Mouse (Mus musculus) Muller cell, postnatal 12 days (primary cell): ENCODE results near the gene Pnmal1.
A peak's percentile ranks its signal among the peaks of the same experiment; 100 is the strongest.

Source experiments
- DNase-seq: peaks from one replicate; pipeline ENCODE4 v3.0.0-alpha.2; 2015; ENCODE audit errors: inconsistent ontology term

Pnmal1 gene

GRCm38 (mm10) chr7:16959539-16960187 is at the start of gene Pnmal1:
TSS of gene Pnmal1 (plus strand) at chr7:16959679.
- peak; percentile 51 for DNase-seq

- DNase-seq: no peak
Measured at GRCm38 (mm10) chr7:16909909-16910308, 49.6 kb upstream of the Pnmal1 start.

- no peak for DNase-seq
Measured at GRCm38 (mm10) chr7:16911904-16912303, 47.6 kb upstream of the Pnmal1 start.

- no peak for DNase-seq
Measured at GRCm38 (mm10) chr7:16912360-16912759, 47.1 kb upstream of the Pnmal1 start.

GRCm38 (mm10) chr7:16913806-16914452 is 45.5 kb upstream of the Pnmal1 start:
- DNase-seq: peak; percentile 54

DNA sequence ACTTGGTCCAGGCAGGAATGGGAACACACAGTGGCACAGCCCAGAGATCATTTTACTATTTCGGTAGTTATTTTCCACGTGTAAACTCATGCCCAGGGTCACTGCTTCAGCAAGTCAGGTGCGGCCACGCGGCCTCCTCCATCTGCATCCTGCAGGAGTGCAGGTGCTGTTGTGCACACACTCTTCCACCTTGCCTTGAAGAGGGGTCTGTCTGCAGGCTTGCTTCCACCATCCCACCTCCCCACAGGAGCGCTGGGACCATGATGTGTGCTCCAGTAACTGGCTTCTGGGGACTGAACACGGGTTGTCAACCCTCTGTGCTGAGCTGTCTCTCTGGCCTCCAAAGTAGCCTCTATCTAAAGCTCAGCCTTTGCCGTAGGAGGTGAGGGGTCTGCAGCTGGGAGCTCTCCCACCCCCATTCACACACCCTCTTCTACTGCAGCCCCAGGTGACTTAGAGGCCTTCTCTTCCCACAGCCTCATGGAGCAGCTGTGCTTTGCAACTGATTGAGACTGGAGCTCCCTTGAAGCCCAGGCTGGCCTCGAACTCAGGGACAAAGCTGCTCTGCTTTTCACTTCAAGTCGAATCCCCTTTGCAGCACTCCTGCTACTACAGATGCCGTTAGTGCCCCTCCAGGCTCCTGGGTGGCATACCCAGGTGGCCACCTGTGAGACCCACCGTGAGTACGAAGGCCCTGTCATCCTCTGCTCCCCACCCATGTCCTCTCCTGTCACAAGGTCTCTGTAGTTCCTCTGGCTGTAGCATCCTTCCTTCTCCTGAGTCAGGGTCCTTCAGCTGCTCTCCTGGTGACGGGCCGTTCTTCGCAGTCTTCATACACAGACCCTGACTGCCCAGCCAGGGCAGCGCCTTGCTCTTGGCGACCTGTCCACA is 44.8 kb upstream of the Pnmal1 start:
- no peak for DNase-seq

- DNase-seq: no peak
Measured at GRCm38 (mm10) chr7:16915461-16916340, 43.8 kb upstream of the Pnmal1 start.

DNA sequence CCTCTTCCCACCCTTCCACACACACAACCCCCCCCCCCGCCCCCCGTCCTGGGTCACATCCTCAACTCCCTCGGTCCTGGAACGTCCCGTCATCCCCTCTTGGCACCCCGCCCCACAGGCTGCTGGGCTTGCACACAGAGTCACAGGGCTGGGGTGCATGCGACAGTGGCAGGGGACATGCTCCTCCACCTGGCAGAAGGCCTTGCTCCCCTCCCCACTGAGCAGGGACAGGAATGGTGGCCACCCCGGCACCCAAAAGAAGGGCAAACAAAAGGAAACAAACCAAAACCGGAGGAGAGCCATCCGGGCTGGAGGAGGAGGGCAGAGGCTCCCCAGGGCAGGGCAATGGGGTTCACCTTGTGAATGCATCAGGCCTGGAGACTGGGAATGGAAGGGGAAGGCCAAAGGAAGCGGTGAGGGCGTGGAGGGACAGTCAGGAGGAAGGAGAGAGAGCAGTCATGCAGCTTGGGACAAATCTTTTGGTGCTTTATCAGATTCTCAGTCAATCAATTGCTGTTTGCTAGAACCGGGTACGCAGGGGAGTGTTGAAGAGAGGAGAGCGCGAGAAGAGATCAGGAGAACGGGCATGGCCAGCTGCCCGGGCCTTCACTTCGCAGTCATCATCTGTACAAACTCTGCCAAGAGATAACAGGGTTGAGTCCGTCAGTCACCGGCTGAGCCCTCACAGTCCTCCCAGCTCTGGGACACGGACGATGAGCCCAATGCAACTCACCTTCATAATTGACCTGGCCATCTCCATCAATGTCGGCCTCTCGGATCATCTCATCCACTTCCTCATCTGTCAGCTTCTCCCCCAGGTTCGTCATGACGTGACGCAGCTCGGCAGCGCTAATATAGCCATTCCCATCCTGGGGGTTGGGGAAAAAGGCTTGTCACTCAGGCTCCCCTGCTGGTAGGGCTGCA is 42.9 kb upstream of the Pnmal1 start:
- no peak for DNase-seq

GRCm38 (mm10) chr7:16917447-16917846 is 42.0 kb upstream of the Pnmal1 start:
- DNase-seq: no peak

DNA sequence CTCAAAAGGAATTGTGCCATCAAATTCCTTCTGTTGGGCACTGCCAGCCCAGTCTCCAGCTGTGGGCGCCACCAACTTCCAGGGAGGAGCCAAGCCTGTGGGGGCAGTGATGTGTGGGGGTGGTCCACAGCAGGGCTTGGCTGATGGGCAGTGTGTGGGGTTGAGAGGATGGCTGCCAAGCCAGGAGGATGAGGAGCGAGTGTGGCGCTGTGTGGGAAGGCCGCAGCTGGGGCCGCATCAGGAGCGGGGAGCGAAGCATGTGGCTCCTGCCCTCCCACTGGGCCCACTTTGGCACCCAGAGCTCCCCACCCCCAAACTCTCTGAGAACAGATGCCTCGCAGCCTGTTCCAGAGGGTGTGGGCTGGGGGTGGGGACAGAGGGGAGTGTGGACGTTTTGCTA is 41.5 kb upstream of the Pnmal1 start:
- DNase-seq: peak; percentile 52

DNA sequence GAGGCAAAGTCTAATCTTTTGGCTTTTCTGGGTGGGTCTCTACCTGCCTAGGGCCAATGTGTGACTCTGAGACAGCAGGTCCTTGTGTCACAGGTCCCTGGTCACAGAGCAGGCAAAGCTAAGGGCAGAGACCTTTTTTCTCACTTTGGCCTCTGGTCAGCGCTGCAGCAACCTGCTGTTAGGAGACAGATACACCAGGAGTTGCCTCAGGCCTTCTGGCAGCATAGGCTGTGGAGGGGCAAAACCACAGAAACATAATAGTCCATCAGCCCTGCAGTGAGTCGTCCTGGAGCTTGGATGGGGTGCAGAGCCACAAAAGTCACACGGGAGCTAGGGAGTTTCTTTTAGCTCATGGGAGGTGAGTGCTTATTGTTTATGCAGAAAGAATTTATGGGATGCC is 40.8 kb upstream of the Pnmal1 start:
- peak; percentile 64 for DNase-seq

DNA sequence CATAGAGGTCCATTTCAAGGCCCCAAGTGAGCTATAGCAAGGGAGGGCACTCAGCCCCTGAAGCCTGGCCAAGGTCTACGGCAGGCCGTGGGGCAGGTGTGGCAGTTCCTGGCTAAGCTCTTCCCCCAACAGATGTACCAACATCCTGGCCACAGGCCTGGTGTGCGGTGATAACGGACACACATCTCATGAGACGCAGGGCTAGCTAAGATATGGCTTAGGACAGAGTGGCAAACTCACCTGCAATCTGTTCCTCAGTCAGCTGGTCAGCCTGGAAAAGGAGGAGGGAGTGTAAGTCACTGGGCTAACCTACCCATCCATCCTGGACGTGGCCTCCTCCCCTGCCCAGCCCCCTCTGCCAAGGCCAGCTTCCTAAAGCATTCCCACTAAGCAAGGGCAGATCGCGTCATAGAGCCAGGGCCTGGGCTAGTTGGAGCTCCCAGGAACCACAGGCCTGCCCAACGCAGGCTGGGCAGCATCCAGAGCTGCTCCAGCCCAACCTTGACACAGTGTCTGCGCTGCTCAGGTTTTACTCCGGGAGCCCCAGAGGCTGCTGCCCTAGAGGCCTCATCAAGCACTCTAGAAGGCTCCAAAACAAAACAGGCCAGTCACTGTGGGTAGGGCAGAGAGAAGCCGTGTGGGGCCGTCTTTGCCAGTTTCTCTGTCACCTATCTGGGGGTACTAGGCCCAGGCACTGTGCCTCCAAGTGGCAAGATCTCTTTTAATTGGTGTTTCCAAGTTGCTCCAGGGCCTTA is 39.9 kb upstream of the Pnmal1 start:
- DNase-seq: no peak

DNA sequence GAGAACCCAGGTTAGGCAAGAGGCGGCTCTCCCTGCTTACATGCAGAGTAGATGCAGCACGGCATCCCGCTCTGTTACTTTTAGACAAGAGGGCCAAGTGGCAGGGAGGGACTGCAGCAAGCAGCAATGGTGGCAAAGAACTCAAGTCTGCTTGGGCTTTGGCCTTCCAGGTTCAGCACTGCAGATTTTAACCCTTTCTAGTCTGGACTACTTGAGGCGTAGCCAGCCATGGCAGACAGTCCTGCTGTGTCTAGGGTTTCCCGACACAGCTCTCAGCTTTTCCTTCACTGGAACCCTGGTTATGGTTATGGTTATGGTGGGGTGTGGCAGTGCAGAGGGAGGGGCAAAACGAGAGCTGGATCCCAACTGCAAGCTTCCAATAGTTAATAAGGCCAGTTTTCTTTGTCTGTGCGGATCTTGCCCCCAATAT is 39.3 kb upstream of the Pnmal1 start:
- DNase-seq: no peak

DNA sequence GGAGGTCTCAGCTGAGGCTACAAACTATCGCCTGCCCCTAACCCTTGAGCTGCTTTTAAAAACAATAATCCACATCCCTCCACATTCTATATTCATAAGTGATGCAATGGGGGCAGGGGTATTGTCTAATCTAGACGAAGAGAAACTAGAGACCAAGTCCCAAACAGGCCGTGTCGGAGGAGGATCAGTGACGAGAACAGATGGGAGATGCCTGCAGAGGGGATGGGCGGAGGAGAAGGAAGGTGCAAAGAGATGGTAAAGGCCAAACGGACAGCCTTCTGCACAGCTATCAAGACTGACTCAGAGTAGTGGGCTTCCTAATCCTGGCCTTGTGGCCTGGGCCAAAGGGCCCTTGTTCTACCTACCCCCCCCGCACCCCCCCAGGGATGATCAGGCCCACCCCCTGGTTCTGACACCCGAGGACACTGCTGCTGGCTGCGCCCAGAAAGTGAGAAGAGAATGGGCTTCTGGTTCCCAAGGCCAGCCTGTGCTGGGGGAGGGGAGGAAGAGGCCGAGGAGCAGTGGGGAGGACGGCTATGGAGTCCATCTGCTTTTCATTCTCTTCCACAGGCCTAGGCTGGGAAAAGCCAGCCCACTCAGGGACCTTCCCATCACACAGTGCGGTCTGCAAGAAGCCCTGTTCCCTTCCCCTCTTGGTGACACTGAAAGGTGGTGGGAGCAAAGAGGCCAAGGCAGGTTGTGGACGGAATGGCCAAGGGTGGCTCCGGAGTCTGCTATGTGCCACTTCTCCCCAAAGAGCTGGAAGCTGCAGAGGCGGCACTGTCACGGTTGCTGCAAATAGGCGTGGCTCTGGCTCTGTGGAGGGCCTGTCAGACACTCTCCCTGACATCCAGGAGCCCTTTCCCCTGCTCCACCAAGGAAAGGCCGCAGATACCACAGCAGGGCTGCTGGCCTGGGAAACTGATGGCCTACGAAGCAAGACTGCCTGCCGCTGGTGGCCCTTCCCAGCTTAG is 38.4 kb upstream of the Pnmal1 start:
- peak; percentile 40 for DNase-seq

GRCm38 (mm10) chr7:16921881-16922335 is 37.6 kb upstream of the Pnmal1 start:
- DNase-seq: no peak

- no peak for DNase-seq
Measured at GRCm38 (mm10) chr7:16922360-16922973, 37.0 kb upstream of the Pnmal1 start.

DNA sequence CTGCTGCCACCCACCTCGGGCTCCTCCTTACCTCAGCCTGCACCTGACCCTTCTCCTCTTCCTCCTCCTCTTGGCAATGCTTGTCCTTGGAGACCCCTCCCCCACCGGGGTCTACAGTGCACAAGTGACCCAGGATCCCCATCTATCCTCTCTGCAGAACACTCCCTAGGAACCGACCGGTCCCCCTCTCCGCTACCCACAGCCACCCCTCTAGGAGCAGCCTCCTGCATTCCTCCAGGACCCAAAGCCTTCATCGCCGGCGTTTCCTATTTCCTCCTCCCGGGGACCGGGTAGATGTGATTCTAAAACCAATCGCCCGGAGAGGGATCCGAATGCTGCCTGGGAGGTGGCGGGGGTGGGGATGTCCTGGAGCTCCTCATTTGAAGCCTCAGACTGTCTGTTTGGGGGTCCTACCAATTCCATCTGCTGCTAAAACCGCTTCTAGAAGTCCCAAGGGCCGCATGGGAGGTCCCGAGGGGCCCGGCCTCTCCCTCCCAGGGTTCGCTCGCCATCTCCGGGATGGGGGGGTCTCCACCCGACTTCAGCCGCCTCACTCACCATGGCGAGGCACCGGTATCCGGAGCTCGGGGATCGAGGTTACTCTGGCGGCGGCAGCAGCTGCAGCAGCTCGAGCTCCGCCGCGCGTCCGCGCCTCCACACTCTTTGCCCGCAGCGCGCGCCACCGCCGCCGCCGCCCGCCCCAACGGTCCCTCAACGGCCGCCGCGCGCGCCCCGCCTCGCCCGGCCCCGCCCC is 36.0 kb upstream of the Pnmal1 start:
- DNase-seq: no peak
